Mouse (Mus musculus) testis, adult 2 months (tissue): ENCODE results near the gene Dio1.

Experiments used
- CTCF ChIP-seq: fragments of 200-500 bp; IDR thresholded peaks from 2 replicates; pipeline ENCODE4 v1.5.1; 2012; ENCODE audit warnings: low read depth, mild to moderate bottlenecking, inconsistent platforms, low read length, moderate library complexity; ENCODE audit not compliant: control insufficient read depth, insufficient read depth, insufficient replicate concordance
- POLR2A ChIP-seq: fragments of 200-500 bp; IDR thresholded peaks from 2 replicates; pipeline ENCODE4 v1.6.1; 2012; ENCODE audit warnings: low read depth, mild to moderate bottlenecking, inconsistent platforms, low read length, moderate library complexity; ENCODE audit not compliant: control insufficient read depth

DNA sequence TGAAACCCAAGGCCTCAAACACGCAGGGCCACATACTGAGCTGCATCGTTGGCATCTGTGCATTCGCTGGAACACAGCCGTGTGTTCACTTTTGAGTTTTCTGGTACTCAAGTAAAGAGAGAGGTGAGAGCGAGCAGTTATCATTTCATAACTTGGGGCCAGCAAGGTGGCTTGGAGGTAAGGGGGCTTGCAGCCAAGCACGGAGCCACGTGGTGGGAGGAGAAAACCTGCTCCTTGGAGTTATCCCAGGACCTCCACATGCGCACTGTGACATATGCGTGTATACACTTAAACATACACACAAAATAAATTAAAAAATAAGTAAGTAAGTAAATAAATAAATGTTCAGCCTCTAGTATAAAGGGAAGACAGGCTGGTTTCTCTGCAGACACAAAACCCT, 4.7 kb downstream of the Dio1 start:
- TF ChIP-seq CTCF (no peak), POLR2A (no peak)
